Mouse (Mus musculus) stomach, embryonic 14.5 days (tissue): ENCODE measurements around the gene Cmas. TPM values are rescaled to one million over a fixed set of nuclear protein-coding genes. Genes with fewer than 3 reads are reported as not detected.

Experiments used
- ATAC-seq: fragments of 200-750 bp; cut with Nextera tagmentation; 2 replicates; pipeline ENCODE4 v1.8.0; 2017; ENCODE audit warnings: low read depth, moderate TSS enrichment; ENCODE audit not compliant: insufficient number of reproducible peaks, insufficient read depth, low FRiP score
- H3K27ac ChIP-seq: fragments of 300-500 bp; sonication (generic); 2 replicates; pipeline ENCODE4 v1.5.1; 2014; ENCODE audit warnings: mild to moderate bottlenecking, low read length, moderate library complexity, mixed read lengths
- H3K27me3 ChIP-seq: fragments of 300-500 bp; sonication (generic); 2 replicates; pipeline ENCODE4 v1.6.1; 2014; ENCODE audit warnings: low read length, control low read depth, mixed read lengths; ENCODE audit not compliant: control insufficient read depth, insufficient read depth
- H3K36me3 ChIP-seq: fragments of 300-500 bp; sonication (generic); 2 replicates; pipeline ENCODE4 v1.6.1; 2014; ENCODE audit warnings: mild to moderate bottlenecking, control low read depth, low read length, moderate library complexity, mixed read lengths; ENCODE audit not compliant: control insufficient read depth, insufficient read depth
- H3K4me1 ChIP-seq: fragments of 300-500 bp; sonication (generic); 2 replicates; pipeline ENCODE4 v1.6.1; 2014; ENCODE audit warnings: low read length, control low read depth, mixed read lengths; ENCODE audit not compliant: control insufficient read depth, insufficient read depth
- H3K4me2 ChIP-seq: fragments of 300-500 bp; sonication (generic); replicated peaks from 2 replicates; pipeline ENCODE4 v1.6.1; 2014; ENCODE audit warnings: low read depth, low read length, control low read depth
- H3K4me3 ChIP-seq: fragments of 300-500 bp; sonication (generic); 2 replicates; pipeline ENCODE4 v1.5.1; 2014; ENCODE audit warnings: low read depth, low read length, control low read depth
- H3K9ac ChIP-seq: fragments of 300-500 bp; sonication (generic); replicated peaks from 2 replicates; pipeline ENCODE4 v1.6.1; 2014; ENCODE audit warnings: low read depth, mild to moderate bottlenecking, control low read depth, low read length, moderate library complexity, mixed read lengths
- H3K9me3 ChIP-seq: fragments of 300-500 bp; sonication (generic); 2 replicates; pipeline ENCODE4 v1.6.1; 2016; ENCODE audit warnings: low read depth, low read length, control low read depth; ENCODE audit not compliant: control insufficient read depth
- WGBS: fragments of 180-500 bp; shearing (Covaris S2); extraction: QIAGEN DNeasy Blood & Tissue Kit; methylation state at CpG from one replicate; pipeline ENCODE4 v1.1.7; 2014; 5-methylcytosine and 5-hydroxymethylcytosine counted together
- polyA plus RNA-seq: library from polyadenylated mRNA; unstranded; fragments of >200 nt; fragmentation: Nextera tagmentation; extraction: Ambion mirVana; gene quantifications from 2 replicates; pipeline ENCODE4 v1.2.1, GENCODE M21; 2014

Gene Cmas
- polyA plus RNA-seq, 1 experiment from 2014 or later = 89.2 TPM

DNA sequence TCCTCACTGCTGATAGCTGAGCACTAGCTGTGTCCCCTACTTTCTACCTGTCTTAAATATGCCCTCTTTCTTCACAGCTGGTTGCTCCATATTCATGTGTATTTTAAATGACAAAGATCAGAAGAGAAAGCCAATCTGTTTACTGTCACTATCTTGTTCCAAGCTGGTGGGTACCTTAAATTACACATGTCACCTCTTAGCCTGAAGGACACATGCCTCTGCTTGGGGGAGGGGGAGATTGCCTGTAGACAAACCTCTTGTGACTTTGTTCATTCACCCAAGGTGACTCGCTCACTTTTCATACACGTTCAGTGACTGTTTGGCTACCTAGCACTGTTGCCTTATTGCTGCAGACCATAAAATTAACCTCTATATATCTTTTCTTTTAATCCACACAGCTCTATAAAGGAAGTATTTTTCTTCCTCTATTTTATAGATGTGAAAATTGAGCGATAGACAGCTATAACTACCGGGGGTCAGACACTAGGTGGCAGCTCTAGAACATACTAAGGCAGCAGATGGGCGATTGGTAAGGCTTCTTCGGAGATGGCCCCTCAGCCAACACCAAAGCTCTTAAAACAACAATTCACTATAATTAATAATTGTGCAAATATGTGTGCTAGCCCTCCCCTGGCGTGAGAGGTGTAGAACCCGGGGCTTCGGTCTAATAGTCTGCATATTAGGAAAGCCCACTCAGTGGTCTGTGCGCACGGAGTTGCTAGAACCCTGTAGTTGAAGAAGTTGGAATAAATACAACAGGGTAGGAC is 22.7 kb downstream of the Cmas start:
- Histone ChIP-seq H3K4me2 (no peak overlapping the region), H3K4me3 (no peak overlapping the region), H3K9me3 (no peaks in the 10 kb centered on the region), H3K27me3 (no peaks in the 10 kb centered on the region), H3K4me1 (no peaks in the 10 kb centered on the region), H3K27ac (no peak overlapping the region), H3K36me3 (peaks cover 6% of the 10 kb centered on the region), H3K9ac (no peak overlapping the region)
- 48% methylated on average over 11 of the region's 11 CpGs for WGBS
- no peak for ATAC-seq

GRCm38 (mm10) chr6:142779812-142780573 is 23.5 kb downstream of the Cmas start:
- H3K4me1 ChIP-seq = no peaks in the 10 kb centered on the region
- no peak for ATAC-seq
- no peaks in the 10 kb centered on the region for H3K27me3 ChIP-seq
- H3K9ac ChIP-seq = no peak overlapping the region
- H3K27ac ChIP-seq = no peak overlapping the region
- WGBS = 67% methylated on average over 14 of the region's 14 CpGs
- H3K4me2 ChIP-seq = no peak overlapping the region
- peaks cover 2% of the 10 kb centered on the region; the same call in 1 of the 2 replicates for H3K36me3 ChIP-seq
- H3K9me3 ChIP-seq = no peaks in the 10 kb centered on the region
- H3K4me3 ChIP-seq = no peak overlapping the region

- Histone ChIP-seq H3K4me2 (no peak overlapping the region), H3K9me3 (no peaks in the 10 kb centered on the region), H3K36me3 (no peaks in the 10 kb centered on the region), H3K4me1 (no peaks in the 10 kb centered on the region), H3K9ac (no peak overlapping the region), H3K27me3 (no peaks in the 10 kb centered on the region), H3K27ac (no peak overlapping the region), H3K4me3 (no peak overlapping the region)
- no peak for ATAC-seq
- WGBS = 87% methylated on average over 4 of the region's 4 CpGs
Observed at GRCm38 (mm10) chr6:142780574-142781033, 24.1 kb downstream of the Cmas start.

DNA sequence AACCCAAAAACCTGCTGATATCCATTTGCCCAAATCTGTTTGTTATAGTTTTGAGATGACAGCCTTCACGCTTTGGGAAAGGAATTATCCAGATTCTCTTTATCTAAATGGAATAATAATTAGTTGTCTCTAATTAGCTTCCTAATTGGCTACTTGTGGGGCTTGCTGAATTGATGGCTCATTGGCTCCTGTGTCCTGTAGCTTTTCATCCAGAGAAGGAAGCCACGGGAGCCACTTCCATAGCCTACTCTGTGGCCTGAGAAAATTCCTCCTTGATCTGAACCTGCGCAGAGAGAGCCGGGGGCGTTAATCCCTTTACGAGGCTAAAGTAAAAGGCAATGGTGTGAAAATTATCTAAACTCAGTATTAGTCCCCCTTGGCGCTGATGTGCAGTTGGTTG is 24.8 kb downstream of the Cmas start:
- no peak for ATAC-seq
- 76% methylated on average over 7 of the region's 7 CpGs for WGBS

GRCm38 (mm10) chr6:142785343-142785742 is 28.9 kb downstream of the Cmas start:
- Histone ChIP-seq H3K9me3 (no peaks in the 10 kb centered on the region), H3K36me3 (no peaks in the 10 kb centered on the region), H3K4me2 (no peak overlapping the region), H3K4me1 (0 out of 2 replicates have a peak, but pooled peaks cover 4% of the 10 kb centered on the region), H3K27ac (no peak overlapping the region), H3K9ac (no peak overlapping the region), H3K27me3 (no peaks in the 10 kb centered on the region), H3K4me3 (no peak overlapping the region)
- no peak for ATAC-seq
- 41% methylated on average over 4 of the region's 4 CpGs for WGBS

More for the DNA sequence above, 24.8 kb downstream of the Cmas start:
- Histone ChIP-seq H3K36me3 (no peaks in the 10 kb centered on the region), H3K4me1 (no peaks in the 10 kb centered on the region), H3K9me3 (no peaks in the 10 kb centered on the region), H3K9ac (no peak overlapping the region), H3K27ac (no peak overlapping the region), H3K27me3 (no peaks in the 10 kb centered on the region), H3K4me2 (no peak overlapping the region), H3K4me3 (no peak overlapping the region)

DNA sequence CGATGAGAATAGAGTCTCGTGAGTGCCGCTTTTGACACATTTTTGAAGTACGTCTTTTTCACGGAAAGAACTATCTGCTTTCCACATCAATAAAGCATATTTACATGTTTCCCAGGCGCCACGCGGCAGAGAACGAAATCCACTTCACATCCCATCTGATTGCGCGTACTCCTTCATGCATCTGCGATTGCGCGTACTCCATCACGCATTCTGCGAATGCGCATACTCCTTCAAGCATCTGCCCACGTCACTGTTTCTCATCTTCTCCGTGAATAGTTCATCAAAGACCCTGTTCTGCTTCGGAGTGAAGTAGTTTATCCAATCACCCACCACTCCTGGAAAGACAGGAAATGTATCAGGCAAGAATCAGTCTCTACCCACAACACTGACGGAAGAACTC is 29.6 kb downstream of the Cmas start:
- no peak overlapping the region for H3K4me2 ChIP-seq
- no peaks in the 10 kb centered on the region for H3K27me3 ChIP-seq
- no peak for ATAC-seq
- H3K9ac ChIP-seq = no peak overlapping the region
- no peaks in the 10 kb centered on the region for H3K36me3 ChIP-seq
- H3K4me3 ChIP-seq = no peak overlapping the region
- 86% methylated on average over 21 of the region's 21 CpGs for WGBS
- H3K27ac ChIP-seq = no peak overlapping the region
- H3K9me3 ChIP-seq = no peaks in the 10 kb centered on the region
- H3K4me1 ChIP-seq = 0 out of 2 replicates have a peak, but pooled peaks cover 4% of the 10 kb centered on the region

DNA sequence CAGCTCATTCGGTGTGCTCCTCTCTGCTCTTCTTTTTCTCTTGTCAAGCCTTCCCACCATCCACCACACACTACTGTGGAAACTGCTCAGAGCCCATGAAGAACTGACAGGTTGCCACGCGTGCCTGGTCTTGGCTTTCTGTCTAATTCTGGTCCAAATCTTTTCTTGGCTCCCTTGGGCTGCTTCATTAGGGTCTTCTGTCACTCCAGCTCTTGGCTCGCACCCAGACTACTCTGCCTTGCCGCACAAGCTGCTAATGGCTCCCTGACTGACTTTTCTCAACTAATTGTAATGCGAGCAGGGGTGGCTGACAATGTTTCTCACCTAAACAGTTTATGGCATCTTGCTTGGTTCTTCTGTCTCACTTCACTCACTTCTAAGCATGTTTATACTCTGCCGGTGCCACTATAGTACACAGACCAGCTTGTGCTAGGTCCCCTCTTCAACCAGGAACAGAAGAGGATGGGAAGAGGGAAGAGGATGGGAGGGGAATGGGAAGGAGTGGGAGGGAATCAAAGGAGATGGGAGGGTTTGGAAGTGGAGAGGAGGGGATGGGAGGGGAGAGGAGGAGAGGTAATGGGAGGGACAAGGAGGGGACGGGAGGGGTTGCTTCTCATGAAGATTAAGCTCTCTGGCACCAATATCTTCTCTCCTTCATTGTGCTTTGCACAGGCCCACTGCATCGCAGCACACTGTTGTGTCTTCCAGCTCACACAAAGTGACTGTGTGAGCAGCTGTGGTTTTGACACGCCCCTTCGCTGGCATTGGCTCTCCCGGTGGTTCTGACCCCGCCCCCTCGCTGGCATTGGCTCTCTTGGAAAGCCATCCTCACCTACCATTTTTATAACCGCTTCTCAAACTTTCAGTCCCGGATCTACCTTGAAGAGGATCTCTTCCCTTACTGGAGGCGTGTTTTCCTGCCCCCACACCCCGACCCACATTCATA is 31.8 kb downstream of the Cmas start:
- WGBS = 49% methylated on average over 18 of the region's 18 CpGs
- H3K4me2 ChIP-seq = 0 out of 2 replicates have a peak overlapping the region, but pooled peaks have one; percentile 5
- no peak for ATAC-seq

DNA sequence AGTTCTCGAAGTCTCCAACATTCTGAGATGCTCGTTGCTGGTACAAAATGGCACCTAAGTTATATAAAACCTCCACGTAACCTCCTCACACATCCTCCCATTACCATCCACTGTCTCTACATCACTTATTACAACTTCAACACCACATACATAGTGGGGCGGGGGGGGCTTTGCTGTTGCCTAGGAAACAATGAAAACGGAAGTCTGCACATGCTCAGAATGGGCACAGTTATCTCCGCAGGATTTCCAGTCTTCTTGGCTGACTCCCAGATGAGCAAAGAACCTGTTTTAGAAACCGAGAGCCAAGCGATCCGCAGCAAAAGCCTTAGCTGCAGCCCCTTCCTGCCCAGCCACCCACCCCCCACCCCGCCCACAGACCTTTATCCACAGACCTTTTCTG is 33.2 kb downstream of the Cmas start:
- no peak for ATAC-seq
- Histone ChIP-seq H3K4me1 (peaks cover 17% of the 10 kb centered on the region), H3K4me3 (no peak overlapping the region), H3K36me3 (no peaks in the 10 kb centered on the region), H3K9ac (no peak overlapping the region), H3K4me2 (no peak overlapping the region), H3K27me3 (no peaks in the 10 kb centered on the region), H3K27ac (no peak overlapping the region), H3K9me3 (no peaks in the 10 kb centered on the region)
- WGBS = 90% methylated on average over 10 of the region's 10 CpGs

More for the DNA sequence above, 31.8 kb downstream of the Cmas start:
- Histone ChIP-seq H3K4me1 (peaks cover 14% of the 10 kb centered on the region), H3K36me3 (no peaks in the 10 kb centered on the region), H3K9ac (no peak overlapping the region), H3K27me3 (no peaks in the 10 kb centered on the region), H3K4me3 (no peak overlapping the region), H3K27ac (no peak overlapping the region), H3K9me3 (no peaks in the 10 kb centered on the region)
